Mouse (Mus musculus) MEL (cell line): Measurements from ENCODE around the gene Ccdc173. TPM values are rescaled to one million over a fixed set of nuclear protein-coding genes. Genes with fewer than 3 reads are reported as not detected.

Source experiments
- DNase-seq: peaks from one replicate; pipeline ENCODE4 v3.0.0; 2011; ENCODE audit warnings: low read depth, low spot score
- H3K27ac ChIP-seq: 2 replicates; pipeline ENCODE4 v1.5.1; 2012; ENCODE audit warnings: low read depth, mild to moderate bottlenecking, control low read depth, low read length, moderate library complexity; ENCODE audit not compliant: control insufficient read depth
- H3K27me3 ChIP-seq, 2 experiments: fragments of 150-350 bp in 1 of 2; sonication (generic) in 1 of 2; 2 replicates each; pipeline ENCODE4 v1.6.1; 2012; ENCODE audit warnings: low read length in 2 of 2, mild to moderate bottlenecking in 2 of 2, improper control_type of control experiment in 1 of 2, moderate library complexity in 1 of 2; ENCODE audit not compliant: insufficient read depth in 2 of 2, control insufficient read depth in 1 of 2
- H3K36me3 ChIP-seq, 2 experiments: 2 replicates each; pipeline ENCODE4 v1.6.1; 2012 to 2014; ENCODE audit warnings: low read length in 2 of 2, improper control_type of control experiment in 1 of 2, inconsistent platforms in 1 of 2, mild to moderate bottlenecking in 1 of 2; ENCODE audit not compliant: insufficient read depth in 2 of 2, control insufficient read depth in 1 of 2
- H3K4me1 ChIP-seq, 2 experiments: fragments of 150-350 bp in 1 of 2; sonication (generic) in 1 of 2; 2 replicates each; pipeline ENCODE4 v1.6.1; 2012; ENCODE audit warnings: low read length in 2 of 2, improper control_type of control experiment in 1 of 2, mild to moderate bottlenecking in 1 of 2; ENCODE audit not compliant: insufficient read depth in 2 of 2, control insufficient read depth in 1 of 2
- H3K4me3 ChIP-seq, 2 experiments: fragments of 150-350 bp in 1 of 2; sonication (generic) in 1 of 2; 2 replicates each; pipeline ENCODE4 v1.5.1; 2012; ENCODE audit warnings: low read depth in 2 of 2, low read length in 2 of 2, mild to moderate bottlenecking in 2 of 2, moderate library complexity in 2 of 2, control low read depth in 1 of 2, improper control_type of control experiment in 1 of 2; ENCODE audit not compliant: control insufficient read depth in 1 of 2, insufficient read depth in 1 of 2
- H3K79me2 ChIP-seq: 2 replicates; pipeline ENCODE4 v1.6.1; 2012; ENCODE audit warnings: mild to moderate bottlenecking, low read length, moderate library complexity; ENCODE audit not compliant: control insufficient read depth, poor library complexity, insufficient read depth
- H3K9ac ChIP-seq: 2 replicates; pipeline ENCODE4 v1.6.1; 2012; ENCODE audit warnings: low read depth, mild to moderate bottlenecking, control low read depth, low read length, moderate library complexity; ENCODE audit not compliant: control insufficient read depth, poor library complexity, severe bottlenecking
- H3K9me3 ChIP-seq: fragments of 150-350 bp; sonication (generic); replicated peaks from 2 replicates; pipeline ENCODE4 v1.6.1; 2012; ENCODE audit warnings: mild to moderate bottlenecking, low read length, improper control_type of control experiment, moderate library complexity; ENCODE audit not compliant: insufficient read depth
- CTCF ChIP-seq, 3 experiments: IDR thresholded peaks in 2 of 3; conservative IDR thresholded peaks in 1 of 3; 2 replicates each; pipeline ENCODE4 v1.5.1; 2011 to 2012; ENCODE audit warnings: low read length in 3 of 3, low read depth in 2 of 3, mild to moderate bottlenecking in 2 of 3, improper control_type of control experiment in 1 of 3, inconsistent platforms in 1 of 3, mixed read lengths in 1 of 3, moderate library complexity in 1 of 3; ENCODE audit not compliant: control insufficient read depth in 1 of 3, insufficient read depth in 1 of 3, poor library complexity in 1 of 3, severe bottlenecking in 1 of 3
- GATA1 ChIP-seq: IDR thresholded peaks from 2 replicates; pipeline ENCODE4 v1.6.1; 2011; ENCODE audit warnings: low read depth, low read length, improper control_type of control experiment
- HCFC1 ChIP-seq: IDR thresholded peaks from 2 replicates; pipeline ENCODE4 v1.6.1; 2012; ENCODE audit warnings: low read depth, mild to moderate bottlenecking, inconsistent platforms, low read length, improper control_type of control experiment, moderate library complexity
- MAZ ChIP-seq: IDR thresholded peaks from 2 replicates; pipeline ENCODE4 v1.6.1; 2012; ENCODE audit warnings: low read depth, mild to moderate bottlenecking, inconsistent platforms, low read length, improper control_type of control experiment
- MXI1 ChIP-seq: IDR thresholded peaks from 2 replicates; pipeline ENCODE4 v1.6.1; 2011; ENCODE audit warnings: mild to moderate bottlenecking, low read depth, low read length, improper control_type of control experiment
- MYB ChIP-seq: IDR thresholded peaks from 2 replicates; pipeline ENCODE4 v1.6.1; 2011; ENCODE audit warnings: mild to moderate bottlenecking, low read depth, low read length, improper control_type of control experiment
- MYC ChIP-seq: IDR thresholded peaks from 2 replicates; pipeline ENCODE4 v1.6.1; 2011; ENCODE audit warnings: low read depth, mild to moderate bottlenecking, low read length, improper control_type of control experiment, moderate library complexity
- NRF1 ChIP-seq: IDR thresholded peaks from 2 replicates; pipeline ENCODE4 v1.6.1; 2014; ENCODE audit warnings: low read depth, mild to moderate bottlenecking, inconsistent platforms, low read length, improper control_type of control experiment, moderate library complexity; ENCODE audit not compliant: poor library complexity, insufficient read depth, severe bottlenecking
- POLR2A ChIP-seq, 2 experiments: IDR thresholded peaks; 2 replicates each; pipeline ENCODE4 v1.6.1; 2011 to 2012; ENCODE audit warnings: low read length in 2 of 2, mild to moderate bottlenecking in 2 of 2, control low read depth in 1 of 2, improper control_type of control experiment in 1 of 2, low read depth in 1 of 2, moderate library complexity in 1 of 2; ENCODE audit not compliant: control insufficient read depth in 1 of 2, insufficient read depth in 1 of 2, poor library complexity in 1 of 2
- RAD21 ChIP-seq: IDR thresholded peaks from 2 replicates; pipeline ENCODE4 v1.6.1; 2011; ENCODE audit warnings: mild to moderate bottlenecking, low read depth, low read length, improper control_type of control experiment
- SMC3 ChIP-seq: IDR thresholded peaks from 2 replicates; pipeline ENCODE4 v1.6.1; 2011; ENCODE audit warnings: low read depth, low read length, improper control_type of control experiment
- TAL1 ChIP-seq: IDR thresholded peaks from 2 replicates; pipeline ENCODE4 v1.6.1; 2012; ENCODE audit warnings: mild to moderate bottlenecking, inconsistent platforms, low read length, moderate library complexity, mixed read lengths
- TBP ChIP-seq: IDR thresholded peaks from 2 replicates; pipeline ENCODE4 v1.8.0; 2011; ENCODE audit warnings: low read depth, low read length, improper control_type of control experiment
- ZNF384 ChIP-seq: IDR thresholded peaks from 2 replicates; pipeline ENCODE4 v1.6.1; 2012; ENCODE audit warnings: low read depth, mild to moderate bottlenecking, inconsistent platforms, low read length, improper control_type of control experiment
- polyA plus RNA-seq, 2 experiments: library from polyadenylated mRNA; stranded (reverse) in 1 of 2; unstranded in 1 of 2; fragments of >175 nt in 1 of 2; fragments of >200 nt in 1 of 2; gene quantifications; 2 replicates each; pipeline versions ENCODE4 v1.2.1 to v1.2.4; 2012; ENCODE audit warnings: low replicate concordance in 2 of 2, low read depth in 1 of 2; ENCODE audit not compliant: insufficient read length in 2 of 2, insufficient read depth in 1 of 2, missing spikeins in 1 of 2
- total RNA-seq: library from RNA; depleted of rRNA; stranded (reverse); fragments of 300-350 nt; gene quantifications from 2 replicates; pipeline ENCODE4 v1.2.3, GENCODE M21; 2012

The Ccdc173 gene
- total and polyA plus RNA-seq, 3 experiments = 1.1 to 1.9 TPM; not detected in 1

DNA sequence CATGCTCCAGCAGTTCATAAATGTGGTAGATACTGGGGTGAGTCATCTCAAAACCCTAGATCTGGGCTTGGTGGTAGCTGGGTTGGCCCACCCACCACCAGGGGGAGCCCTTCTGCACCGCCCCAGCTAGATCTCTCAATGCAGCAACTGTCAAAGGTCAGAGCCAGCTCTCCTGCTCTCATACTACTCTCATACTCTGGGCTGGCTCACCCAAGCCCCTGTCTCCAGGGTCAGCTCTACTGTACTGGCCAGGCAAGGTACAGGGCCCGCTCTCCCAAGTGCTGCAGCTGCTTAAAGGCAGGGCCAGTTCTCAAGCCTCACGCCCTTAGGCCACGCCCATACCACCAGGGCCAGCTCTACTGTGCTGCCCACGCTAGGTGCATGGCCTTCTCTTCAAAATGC lies 13.5 kb upstream of the Ccdc173 start:
- Histone ChIP-seq H3K27me3 (no peaks in the 10 kb centered on the region), H3K79me2 (no peaks in the 10 kb centered on the region), H3K4me1 (peaks cover 2 to 14% of the 10 kb centered on the region in 2 experiments), H3K9ac (peak overlapping the region; percentile 48), H3K36me3 (peaks cover 0 to 17% of the 10 kb centered on the region in 2 experiments; a peak in 2 of 4 replicates), H3K4me3 (peak overlapping the region; percentile 74 to 82; a peak in 3 of 4 replicates), H3K9me3 (no peaks in the 10 kb centered on the region), H3K27ac (peak overlapping the region; percentile 65)
- TF ChIP-seq MYB = no peak
- peak; percentile 51; the same call in 1 of the 2 replicates for TF ChIP-seq TBP
- TF ChIP-seq RAD21 = no peak; the same call in 1 of the 2 replicates
- TF ChIP-seq NRF1 = no peak
- peak; percentile 72 to 85 (median 84) for TF ChIP-seq CTCF (IDR thresholded peaks at IDR 0.05 in 2 of 3, conservative IDR thresholded peaks at IDR 0.05 in 1 of 3; ENCODE audit: control insufficient read depth in 1 of 3, insufficient read depth in 1 of 3, low read depth in 2 of 3, low read length in 3 of 3, poor library complexity in 1 of 3, severe bottlenecking in 1 of 3)
- TF ChIP-seq TAL1 = peak; percentile 37
- TF ChIP-seq GATA1 = 0 out of 2 replicates have a peak, but pooled peaks have one; percentile 29
- no peak for TF ChIP-seq MAZ
- peak; percentile 47; the same call in 1 of the 2 replicates for TF ChIP-seq MXI1
- TF ChIP-seq HCFC1 = 0 out of 2 replicates have a peak, but pooled peaks have one; percentile 21
- peak; percentile 35 for TF ChIP-seq SMC3
- TF ChIP-seq POLR2A (IDR thresholded peaks at IDR 0.05; ENCODE audit: control insufficient read depth in 1 of 2, insufficient read depth in 1 of 2, low read depth in 1 of 2, low read length in 2 of 2, poor library complexity in 1 of 2) = peak in 1 of 2 experiments; percentile 29; a peak in 1 of 4 replicates
- DNase-seq = peak; percentile 94

DNA sequence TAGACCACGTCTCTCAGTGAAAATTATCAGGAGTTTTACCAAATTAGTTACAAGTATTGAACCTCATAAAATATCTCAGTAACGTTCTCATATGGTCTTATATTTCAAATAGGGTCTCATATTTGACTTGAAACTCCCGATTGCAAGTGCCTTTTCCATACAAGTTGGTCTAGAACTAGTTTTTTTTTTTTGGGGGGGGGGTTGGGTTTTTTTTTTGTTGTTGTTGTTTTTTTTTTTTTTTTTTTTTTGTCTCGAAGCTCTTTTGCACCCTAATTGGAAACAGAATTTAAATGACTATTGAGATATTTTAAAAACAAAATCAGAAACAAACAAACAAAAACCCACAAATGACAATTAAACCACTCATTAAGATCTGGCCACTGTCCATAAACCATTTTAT lies 1.3 kb upstream of the Ccdc173 start:
- H3K9ac ChIP-seq = no peak overlapping the region
- H3K9me3 ChIP-seq = no peaks in the 10 kb centered on the region
- H3K79me2 ChIP-seq = 0 out of 2 replicates have a peak, but pooled peaks cover 3% of the 10 kb centered on the region
- peaks cover 3 to 6% of the 10 kb centered on the region in 2 experiments; a peak in 3 of 4 replicates for H3K4me1 ChIP-seq
- TF ChIP-seq ZNF384 (peak; percentile 56), MXI1 (no peak), MAZ (no peak), TAL1 (no peak), MYC (no peak), MYB (no peak)
- no peak for DNase-seq
- no peaks in the 10 kb centered on the region for H3K27me3 ChIP-seq
- H3K36me3 ChIP-seq = peaks cover 7 to 9% of the 10 kb centered on the region in 2 experiments; a peak in 3 of 4 replicates
- H3K4me3 ChIP-seq = peak overlapping the region in 1 of 2 experiments; percentile 83; a peak in 3 of 4 replicates
- H3K27ac ChIP-seq = no peak overlapping the region
